Mouse (Mus musculus): ENCODE results near the gene Tfip11. TPM values are rescaled to one million over a fixed set of nuclear protein-coding genes. Genes with fewer than 3 reads are reported as not detected.
A peak's percentile ranks its signal among the peaks of the same experiment; 100 is the strongest.

Gene Tfip11
- 19.0 and 25.2 TPM in 2 replicates for polyA plus RNA-seq (2014; fragmentation: Nextera tagmentation; extraction: Ambion mirVana)

DNA sequence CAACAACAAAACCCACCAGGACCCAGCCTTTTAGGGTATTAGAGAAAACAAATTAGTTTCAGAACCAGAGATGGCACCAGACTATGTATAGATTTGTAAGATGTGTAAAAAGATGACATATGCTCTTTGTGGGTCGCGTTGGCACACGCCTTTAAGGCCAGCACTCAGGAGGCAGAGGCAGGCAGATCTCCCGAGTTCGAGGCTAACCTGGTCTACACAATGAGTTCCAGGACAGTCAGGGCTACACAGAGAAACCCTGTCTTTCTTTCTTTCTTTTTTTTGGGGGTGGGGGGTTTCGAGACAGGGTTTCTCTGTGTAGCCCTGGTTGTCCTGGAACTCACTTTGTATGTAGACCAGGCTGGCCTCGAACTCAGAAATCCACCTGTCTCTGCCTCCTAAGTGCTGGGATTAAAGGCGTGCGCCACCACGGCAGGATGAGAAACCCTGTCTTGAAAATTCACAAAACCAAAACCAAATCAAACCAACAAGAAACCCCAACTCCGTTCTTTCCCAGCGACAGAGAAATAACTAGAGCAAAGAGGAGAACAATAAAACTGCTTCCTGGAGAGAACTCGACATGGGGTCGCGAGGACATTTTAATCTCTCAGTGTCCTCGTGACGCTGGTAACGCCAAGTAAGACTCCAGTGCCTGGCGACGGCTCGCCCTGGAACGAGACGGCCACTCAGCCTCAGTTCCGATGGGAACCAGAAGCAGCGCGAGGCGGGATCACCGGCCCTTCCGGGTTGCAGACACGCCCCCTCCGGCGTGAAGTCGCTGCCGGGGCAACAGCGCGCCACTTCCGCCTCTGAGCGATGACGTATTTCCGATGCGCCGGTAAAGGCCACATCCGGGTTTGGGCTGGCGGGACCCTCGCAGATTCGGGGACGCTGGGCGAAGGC, at the start of gene Tfip11:
Tfip11 (plus strand) TSS at position 813 of the 900 bp plus-strand sequence.
- peak within 1 kb of the TSS; percentile 99 for H3K4me3 ChIP-seq (ENCODE audit: low read depth, low read length)
- H3K4me1 ChIP-seq (ENCODE audit: control insufficient read depth, insufficient read depth, low read length): peaks cover 5% of the 10 kb centered on the region
- ATAC-seq: peak; percentile 93
- peak within 1 kb of the TSS; percentile 70 for H3K4me2 ChIP-seq (ENCODE audit: low read length)
- H3K27me3 ChIP-seq (replicated peaks; ENCODE audit: control insufficient read depth, insufficient read depth, low read length): no peaks in the 10 kb centered on the region
- no peaks in the 10 kb centered on the region for H3K9me3 ChIP-seq (replicated peaks; ENCODE audit: control insufficient read depth, low read length)
- peaks cover 30% of the 10 kb centered on the region for H3K36me3 ChIP-seq (ENCODE audit: control insufficient read depth, insufficient read depth, low read length)
- peak within 1 kb of the TSS; percentile 75 for H3K27ac ChIP-seq (ENCODE audit: low read depth, low read length)
- peak within 1 kb of the TSS; percentile 84 for H3K9ac ChIP-seq (ENCODE audit: low read length)
- whole genome bisulfite sequencing: 9% methylated on average over 48 of the region's 48 CpGs
- DNase-seq (ENCODE audit: low spot score): peak; percentile 97

DNA sequence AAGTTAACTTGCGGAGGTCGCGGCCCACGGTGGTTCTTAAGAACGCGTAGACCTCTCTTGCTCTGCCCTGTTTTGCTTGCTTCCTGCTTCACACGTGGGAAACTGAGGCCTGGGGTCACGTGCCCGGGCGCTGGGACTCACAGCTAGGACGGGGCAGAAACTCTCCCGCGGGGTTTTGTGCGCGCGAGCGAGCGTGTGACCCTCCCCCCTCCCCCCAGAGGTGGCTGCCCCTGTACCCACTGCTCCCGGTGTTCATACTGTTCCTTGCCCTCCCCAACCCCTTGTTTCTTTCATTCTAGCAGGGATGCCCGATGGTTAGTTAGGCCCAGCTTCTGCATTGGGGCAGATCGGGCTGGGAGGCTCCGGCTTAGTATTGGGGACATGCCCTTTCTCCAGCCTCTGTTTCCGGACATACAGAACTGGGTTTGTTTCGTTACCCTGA, 49.2 kb upstream of the Tfip11 start:
- peak overlapping the region; percentile 75 for H3K9ac ChIP-seq (ENCODE audit: low read length)
- no peaks in the 10 kb centered on the region for H3K36me3 ChIP-seq (ENCODE audit: control insufficient read depth, insufficient read depth, low read length)
- ATAC-seq (no peak; the same call in 1 of the 2 replicates), DNase-seq (ENCODE audit: low spot score) (no peak)
- no peaks in the 10 kb centered on the region for H3K27me3 ChIP-seq (replicated peaks; ENCODE audit: control insufficient read depth, insufficient read depth, low read length)
- H3K9me3 ChIP-seq (replicated peaks; ENCODE audit: control insufficient read depth, low read length): no peaks in the 10 kb centered on the region
- H3K4me2 ChIP-seq (ENCODE audit: low read length): peak overlapping the region; percentile 89
- no peak overlapping the region for H3K27ac ChIP-seq (ENCODE audit: low read depth, low read length)
- H3K4me1 ChIP-seq (ENCODE audit: control insufficient read depth, insufficient read depth, low read length): peaks cover 10% of the 10 kb centered on the region
- 1% methylated on average over 24 of the region's 24 CpGs for WGBS
- peak overlapping the region; percentile 66 for H3K4me3 ChIP-seq (ENCODE audit: low read depth, low read length)

DNA sequence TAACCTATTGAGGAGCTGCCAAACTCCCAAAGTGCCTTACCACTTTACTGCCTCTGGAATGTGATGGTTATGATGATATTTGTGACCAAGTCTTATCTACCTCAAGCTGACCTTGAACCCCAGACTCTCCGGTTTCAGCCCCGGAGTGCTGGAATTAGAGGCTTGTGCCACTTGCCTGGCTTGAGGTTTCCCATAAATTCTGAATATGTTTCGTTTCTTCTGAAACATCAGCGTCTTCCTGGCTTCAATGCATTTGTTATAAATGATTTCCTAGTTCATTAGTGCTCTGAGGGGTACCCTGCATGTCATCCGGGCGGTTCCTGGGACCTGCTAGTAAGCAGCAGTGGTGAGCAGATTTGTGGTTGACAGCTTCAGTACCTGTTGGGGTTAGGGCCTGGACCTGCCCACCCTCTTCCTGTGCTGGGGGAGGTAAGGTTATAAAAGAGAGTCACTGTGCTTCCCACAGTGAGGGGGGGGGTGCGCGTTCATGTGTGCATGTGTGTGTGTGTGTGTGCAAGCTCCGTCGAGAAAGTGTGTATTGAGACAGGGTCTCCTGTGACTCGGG, 48.2 kb upstream of the Tfip11 start:
- H3K4me1 ChIP-seq (ENCODE audit: control insufficient read depth, insufficient read depth, low read length): peaks cover 10% of the 10 kb centered on the region
- H3K27me3 ChIP-seq (replicated peaks; ENCODE audit: control insufficient read depth, insufficient read depth, low read length): no peaks in the 10 kb centered on the region
- H3K9ac ChIP-seq (ENCODE audit: low read length): no peak overlapping the region
- H3K27ac ChIP-seq (ENCODE audit: low read depth, low read length): no peak overlapping the region
- H3K9me3 ChIP-seq (replicated peaks; ENCODE audit: control insufficient read depth, low read length): no peaks in the 10 kb centered on the region
- DNase-seq (ENCODE audit: low spot score) (no peak), ATAC-seq (no peak)
- H3K4me3 ChIP-seq (ENCODE audit: low read depth, low read length): no peak overlapping the region
- 90% methylated on average over 11 of the region's 11 CpGs for WGBS
- H3K36me3 ChIP-seq (ENCODE audit: control insufficient read depth, insufficient read depth, low read length): no peaks in the 10 kb centered on the region
- peak overlapping the region; percentile 89 for H3K4me2 ChIP-seq (ENCODE audit: low read length)

DNA sequence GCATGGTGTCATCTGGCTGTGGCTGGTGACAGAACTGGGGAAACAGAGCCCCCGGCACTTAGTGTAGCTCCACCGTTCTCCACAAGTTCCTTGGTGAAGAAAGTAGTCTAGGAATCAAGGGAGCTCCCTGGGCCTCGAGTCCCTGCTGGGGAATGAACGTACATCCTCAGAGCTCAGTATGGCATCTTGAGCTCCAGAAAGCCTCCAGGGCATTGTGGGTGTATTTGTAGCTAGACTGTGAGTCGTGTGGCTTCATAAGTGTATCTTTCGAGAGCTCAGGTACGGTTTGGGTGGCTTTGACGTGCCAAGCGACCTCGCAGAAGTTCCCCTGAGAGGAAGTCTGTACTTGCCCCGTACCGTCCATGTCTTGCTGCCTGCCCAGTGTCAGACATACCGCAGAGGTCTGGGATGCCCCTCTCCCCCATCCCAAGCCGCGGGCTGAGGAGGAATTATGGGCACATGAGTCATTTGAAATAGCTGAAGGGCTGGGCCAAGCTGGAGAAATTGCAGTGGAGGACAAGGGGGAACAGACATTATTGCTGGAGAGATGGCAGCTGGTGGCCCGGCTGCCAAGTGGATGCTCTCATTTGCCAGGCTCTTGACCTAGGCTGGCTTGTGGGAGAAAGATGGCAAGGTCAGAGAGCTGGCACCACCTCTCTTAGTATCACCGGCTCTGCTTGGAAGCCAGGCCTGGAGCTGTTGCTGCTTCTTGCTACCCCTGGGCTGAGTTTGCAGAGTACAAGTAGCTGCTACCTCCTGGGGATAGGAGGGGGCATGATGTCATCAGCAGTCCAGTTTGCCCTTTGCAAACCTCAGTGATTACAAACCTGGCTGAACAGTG, 46.8 kb upstream of the Tfip11 start:
- H3K4me3 ChIP-seq (ENCODE audit: low read depth, low read length): no peak overlapping the region
- no peak overlapping the region for H3K27ac ChIP-seq (ENCODE audit: low read depth, low read length)
- WGBS: 91% methylated on average over 17 of the region's 17 CpGs
- no peaks in the 10 kb centered on the region for H3K9me3 ChIP-seq (replicated peaks; ENCODE audit: control insufficient read depth, low read length)
- no peak overlapping the region for H3K4me2 ChIP-seq (ENCODE audit: low read length)
- DNase-seq (ENCODE audit: low spot score) (no peak), ATAC-seq (no peak)
- H3K4me1 ChIP-seq (ENCODE audit: control insufficient read depth, insufficient read depth, low read length): peaks cover 10% of the 10 kb centered on the region
- no peaks in the 10 kb centered on the region for H3K36me3 ChIP-seq (ENCODE audit: control insufficient read depth, insufficient read depth, low read length)
- no peaks in the 10 kb centered on the region for H3K27me3 ChIP-seq (replicated peaks; ENCODE audit: control insufficient read depth, insufficient read depth, low read length)
- no peak overlapping the region for H3K9ac ChIP-seq (ENCODE audit: low read length)

DNA sequence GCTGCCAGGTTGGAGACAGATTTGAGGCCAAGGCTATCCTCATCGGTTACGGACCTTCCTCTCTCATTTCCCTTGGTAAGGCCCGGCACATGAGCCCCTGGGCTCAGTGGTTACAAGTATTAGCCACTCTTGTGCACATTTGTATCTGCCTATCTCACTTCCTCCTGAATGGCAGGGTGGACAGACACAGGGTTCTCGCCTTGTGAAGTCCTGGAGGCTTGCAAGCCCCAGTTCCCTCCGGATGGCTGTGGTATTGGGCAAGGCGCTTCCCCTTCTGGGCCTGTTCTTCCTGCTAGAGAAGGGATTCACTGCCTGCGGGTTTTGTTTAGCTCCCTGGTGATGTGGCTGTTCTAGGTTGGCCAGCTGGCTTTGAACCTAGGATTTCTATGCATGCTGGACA, 46.0 kb upstream of the Tfip11 start:
- WGBS: 86% methylated on average over 7 of the region's 7 CpGs
- no peak overlapping the region for H3K4me2 ChIP-seq (ENCODE audit: low read length)
- no peaks in the 10 kb centered on the region for H3K27me3 ChIP-seq (replicated peaks; ENCODE audit: control insufficient read depth, insufficient read depth, low read length)
- H3K36me3 ChIP-seq (ENCODE audit: control insufficient read depth, insufficient read depth, low read length): no peaks in the 10 kb centered on the region
- H3K4me1 ChIP-seq (ENCODE audit: control insufficient read depth, insufficient read depth, low read length): peaks cover 10% of the 10 kb centered on the region
- H3K4me3 ChIP-seq (ENCODE audit: low read depth, low read length): no peak overlapping the region
- H3K9me3 ChIP-seq (replicated peaks; ENCODE audit: control insufficient read depth, low read length): no peaks in the 10 kb centered on the region
- no peak for DNase-seq (ENCODE audit: low spot score)
- H3K27ac ChIP-seq (ENCODE audit: low read depth, low read length): no peak overlapping the region
- H3K9ac ChIP-seq (ENCODE audit: low read length): no peak overlapping the region
- no peak for ATAC-seq

DNA sequence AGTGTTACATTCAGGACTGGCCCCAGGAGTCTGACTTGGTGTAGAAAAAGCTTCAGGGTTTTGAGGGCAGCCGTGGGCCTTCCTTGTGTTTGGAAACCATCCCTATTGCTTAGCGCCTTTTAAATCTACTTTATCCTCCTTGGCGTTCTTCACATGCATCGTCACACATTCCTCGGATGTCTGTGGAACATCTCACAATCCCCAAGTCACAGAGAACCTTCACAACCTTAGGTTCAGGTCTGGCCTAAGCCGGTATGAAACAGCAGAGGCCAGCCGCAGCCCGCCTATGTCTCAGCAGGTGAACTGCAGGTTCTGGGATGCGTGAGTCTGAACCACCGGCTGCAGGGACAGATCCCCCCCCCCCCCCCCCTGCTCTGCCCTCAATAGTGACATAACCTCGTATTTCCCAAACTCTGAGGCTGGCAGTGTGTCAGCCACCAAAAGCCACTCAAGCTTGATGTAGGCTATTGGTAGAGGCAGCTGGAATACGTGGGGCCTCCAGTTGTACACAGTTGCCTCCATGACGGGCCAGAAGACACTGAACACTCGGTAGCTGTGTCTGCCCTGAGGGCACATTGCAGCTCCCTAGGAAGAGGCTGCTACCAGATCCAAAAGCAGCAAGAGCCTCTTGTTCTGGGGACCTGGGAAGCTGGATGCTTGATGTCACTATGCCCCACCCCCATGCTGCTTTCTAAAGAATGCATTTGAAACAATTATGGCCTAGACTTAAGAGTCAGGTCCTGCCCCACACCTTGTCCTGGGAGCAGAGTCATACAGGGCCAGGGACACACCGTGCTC, 45.1 kb upstream of the Tfip11 start:
- no peak overlapping the region for H3K9ac ChIP-seq (ENCODE audit: low read length)
- no peak overlapping the region for H3K4me2 ChIP-seq (ENCODE audit: low read length)
- no peak overlapping the region for H3K27ac ChIP-seq (ENCODE audit: low read depth, low read length)
- H3K36me3 ChIP-seq (ENCODE audit: control insufficient read depth, insufficient read depth, low read length): no peaks in the 10 kb centered on the region
- H3K4me1 ChIP-seq (ENCODE audit: control insufficient read depth, insufficient read depth, low read length): peaks cover 10% of the 10 kb centered on the region
- no peaks in the 10 kb centered on the region for H3K27me3 ChIP-seq (replicated peaks; ENCODE audit: control insufficient read depth, insufficient read depth, low read length)
- no peak overlapping the region for H3K4me3 ChIP-seq (ENCODE audit: low read depth, low read length)
- ATAC-seq (no peak), DNase-seq (ENCODE audit: low spot score) (no peak)
- H3K9me3 ChIP-seq (replicated peaks; ENCODE audit: control insufficient read depth, low read length): no peaks in the 10 kb centered on the region
- 48% methylated on average over 15 of the region's 15 CpGs for WGBS

DNA sequence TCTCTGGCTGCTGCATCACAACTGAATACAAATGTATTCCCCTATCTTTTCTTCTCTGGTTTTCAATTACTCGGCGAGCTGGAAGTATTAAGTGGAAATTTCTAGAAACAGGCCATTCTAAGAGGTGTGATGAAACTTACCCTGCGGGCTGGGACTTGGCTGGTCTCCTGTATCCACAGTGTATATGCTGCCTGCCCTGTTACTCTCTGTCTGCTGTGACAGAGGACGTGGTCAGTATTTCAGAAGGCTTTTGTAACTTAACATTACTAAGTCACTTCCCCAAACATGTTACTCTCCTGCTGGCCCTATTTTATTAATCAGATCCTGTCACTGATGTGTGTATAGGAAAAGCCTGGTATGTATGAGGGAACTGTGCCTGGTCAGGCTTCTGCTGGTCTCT, 44.5 kb upstream of the Tfip11 start:
- Histone ChIP-seq H3K9ac (ENCODE audit: low read length) (no peak overlapping the region), H3K36me3 (ENCODE audit: control insufficient read depth, insufficient read depth, low read length) (no peaks in the 10 kb centered on the region), H3K4me1 (ENCODE audit: control insufficient read depth, insufficient read depth, low read length) (peaks cover 10% of the 10 kb centered on the region), H3K9me3 (replicated peaks; ENCODE audit: control insufficient read depth, low read length) (no peaks in the 10 kb centered on the region), H3K4me2 (ENCODE audit: low read length) (no peak overlapping the region), H3K4me3 (ENCODE audit: low read depth, low read length) (no peak overlapping the region), H3K27me3 (replicated peaks; ENCODE audit: control insufficient read depth, insufficient read depth, low read length) (no peaks in the 10 kb centered on the region), H3K27ac (ENCODE audit: low read depth, low read length) (no peak overlapping the region)
- no peak for DNase-seq (ENCODE audit: low spot score)
- ATAC-seq: no peak
- 84% methylated on average over 4 of the region's 4 CpGs for WGBS

DNA sequence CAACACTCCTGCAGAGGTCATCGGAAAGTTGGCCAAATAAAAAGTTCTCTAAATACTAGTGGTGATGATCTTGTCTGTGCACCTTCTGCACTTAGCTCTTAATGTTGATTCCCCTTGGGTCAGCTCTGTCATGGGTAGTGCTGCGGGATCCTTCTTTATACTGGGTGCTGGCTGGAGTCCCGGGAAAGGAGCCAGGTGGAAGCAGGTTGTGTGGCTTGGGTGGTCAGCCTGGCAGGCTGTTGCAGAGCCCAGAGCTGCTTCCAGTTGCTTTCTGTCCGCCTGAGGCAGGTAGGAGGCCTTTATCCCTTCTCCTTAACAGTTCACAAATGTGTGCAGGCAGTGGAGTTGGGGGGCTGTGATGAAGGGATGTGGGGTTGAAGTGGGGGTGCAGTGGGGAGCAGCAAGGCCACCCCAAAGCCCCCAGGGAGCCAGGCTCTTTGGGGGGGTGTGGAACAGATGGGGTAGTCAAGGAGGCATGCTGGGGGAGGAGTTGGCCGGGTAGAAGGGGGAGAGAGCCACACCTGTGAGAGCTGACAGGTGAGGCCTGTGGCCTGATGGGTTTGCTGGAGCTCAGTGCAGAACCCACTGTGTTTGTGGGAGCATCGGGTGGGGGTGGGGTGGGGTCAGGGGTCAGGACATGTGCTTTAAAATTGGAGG, 43.9 kb upstream of the Tfip11 start:
- Histone ChIP-seq H3K9me3 (replicated peaks; ENCODE audit: control insufficient read depth, low read length) (no peaks in the 10 kb centered on the region), H3K27ac (ENCODE audit: low read depth, low read length) (no peak overlapping the region), H3K4me2 (ENCODE audit: low read length) (no peak overlapping the region), H3K36me3 (ENCODE audit: control insufficient read depth, insufficient read depth, low read length) (no peaks in the 10 kb centered on the region), H3K4me3 (ENCODE audit: low read depth, low read length) (no peak overlapping the region), H3K9ac (ENCODE audit: low read length) (no peak overlapping the region), H3K4me1 (ENCODE audit: control insufficient read depth, insufficient read depth, low read length) (peaks cover 7% of the 10 kb centered on the region), H3K27me3 (replicated peaks; ENCODE audit: control insufficient read depth, insufficient read depth, low read length) (no peaks in the 10 kb centered on the region)
- ATAC-seq (no peak), DNase-seq (ENCODE audit: low spot score) (no peak)
- 81% methylated on average over 6 of the region's 6 CpGs for WGBS

Data from forebrain, embryonic 14.5 days (tissue).